In the genomic region with DNA sequence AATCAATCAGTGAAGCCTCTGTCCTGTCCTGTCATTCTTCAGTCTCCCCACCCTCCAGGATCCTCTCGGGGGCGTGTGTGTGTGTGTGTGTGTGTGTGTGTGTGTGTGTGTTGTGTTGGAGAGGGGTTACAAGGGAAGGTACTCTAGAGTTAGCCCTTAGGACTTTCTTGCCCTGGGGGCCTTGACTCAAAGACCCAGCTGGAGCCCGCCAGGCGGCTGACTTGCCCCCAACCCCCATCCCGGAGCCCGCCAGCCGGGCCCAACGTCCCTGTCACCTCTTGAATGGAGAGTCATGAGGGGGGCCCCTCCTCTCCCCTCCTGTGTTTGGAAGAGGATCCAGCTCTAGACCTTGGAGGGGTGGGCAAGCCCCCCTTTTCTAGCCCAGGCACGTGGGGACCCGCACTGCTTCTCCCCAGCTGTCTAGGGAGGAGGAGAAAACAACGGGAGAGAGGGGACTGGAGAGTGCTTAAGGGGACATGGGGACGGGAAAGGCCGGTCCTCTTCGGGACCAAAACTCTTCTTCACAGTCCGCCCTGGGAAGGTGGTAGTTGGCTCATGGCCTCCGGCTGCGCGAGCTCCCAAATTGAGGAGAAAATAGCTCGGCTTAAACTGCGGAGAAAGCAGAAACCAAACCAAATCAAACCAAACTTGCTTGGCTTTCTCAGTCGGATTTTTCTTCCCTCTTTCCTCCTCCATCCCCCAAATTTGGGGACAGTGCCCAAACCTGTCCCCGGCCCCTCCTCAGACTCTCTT, we compare ENCODE assay signal across 8 mouse cellular contexts. TPM values are rescaled to one million over a fixed set of nuclear protein-coding genes. Genes with fewer than 3 reads are reported as not detected.
DNase-seq lines count a peak whose midpoint lies in the region; ATAC-seq and TF ChIP-seq lines count a peak whose summit lies in the region.

No protein-coding gene starts in this region.

- ATAC-seq in kidney, embryonic 16.5 days (ENCODE audit: low FRiP score, low TSS enrichment) = peak; percentile 11; the same call in 1 of the 2 replicates
- peak; percentile 29; the same call in 1 of the 2 replicates for ATAC-seq in intestine, postnatal 0 days
- no peak for ATAC-seq in neural tube, embryonic 12.5 days (ENCODE audit: low FRiP score, low read depth)
- ATAC-seq in frontal cortex, adult (ENCODE audit: low TSS enrichment) = no peak
- no peak for ATAC-seq in erythroid progenitor cell, adult 5-6 weeks (replicated peaks; ENCODE audit: low FRiP score, poor library complexity, severe bottlenecking)

- TF ChIP-seq CTCF in intestine, postnatal 0 days (IDR thresholded peaks at IDR 0.05; ENCODE audit: low read depth) = no peak

- peaks cover 95% of the 10 kb centered on the region for H3K27me3 ChIP-seq in kidney, embryonic 16.5 days (ENCODE audit: insufficient read depth, low read length)
- H3K27me3 ChIP-seq in intestine, postnatal 0 days (replicated peaks; ENCODE audit: control insufficient read depth, insufficient read depth, low read length) = peaks cover 14% of the 10 kb centered on the region
- H3K27me3 ChIP-seq in neural tube, embryonic 12.5 days (replicated peaks) = peaks cover 94% of the 10 kb centered on the region

- H3K4me2 ChIP-seq in kidney, embryonic 16.5 days (replicated peaks; ENCODE audit: low read depth, low read length) = peak overlapping the region; percentile 52
- H3K4me2 ChIP-seq in intestine, postnatal 0 days (replicated peaks; ENCODE audit: low read depth) = peak overlapping the region; percentile 63
- H3K4me2 ChIP-seq in neural tube, embryonic 12.5 days (replicated peaks) = peak overlapping the region; percentile 40

- H3K9ac ChIP-seq in kidney, embryonic 16.5 days (replicated peaks; ENCODE audit: low read length) = peak overlapping the region; percentile 44
- peak overlapping the region; percentile 18; the same call in 1 of the 2 replicates for H3K9ac ChIP-seq in intestine, postnatal 0 days (ENCODE audit: low read depth, low read length)
- no peak overlapping the region for H3K9ac ChIP-seq in neural tube, embryonic 12.5 days

- no peaks in the 10 kb centered on the region for H3K9me3 ChIP-seq in kidney, embryonic 16.5 days (ENCODE audit: low read length)
- no peaks in the 10 kb centered on the region for H3K9me3 ChIP-seq in intestine, postnatal 0 days (ENCODE audit: control insufficient read depth)
- no peaks in the 10 kb centered on the region for H3K9me3 ChIP-seq in neural tube, embryonic 12.5 days

- 3% methylated on average over 22 of the region's 22 CpGs for WGBS in kidney, embryonic 16.5 days
- WGBS in intestine, postnatal 0 days = 16% methylated on average over 20 of the region's 22 CpGs
- WGBS in neural tube, embryonic 12.5 days = 1% methylated on average over 22 of the region's 22 CpGs

- no peak for DNase-seq in kidney, adult 11 months
- peak; percentile 78 to 85 for DNase-seq in adrenal gland, postnatal 36 days
- no peak for DNase-seq in T-cell, adult 2 months (ENCODE audit: low spot score)

- peak overlapping the region; percentile 83 for H3K27ac ChIP-seq in kidney, embryonic 16.5 days (ENCODE audit: low read length)
- no peak overlapping the region for H3K27ac ChIP-seq in intestine, postnatal 0 days (ENCODE audit: low read depth, low read length)
- no peak overlapping the region for H3K27ac ChIP-seq in neural tube, embryonic 12.5 days

- H3K4me1 ChIP-seq in kidney, embryonic 16.5 days (ENCODE audit: insufficient read depth, low read length) = peaks cover 31% of the 10 kb centered on the region
- H3K4me1 ChIP-seq in intestine, postnatal 0 days (replicated peaks; ENCODE audit: control insufficient read depth, insufficient read depth, low read length) = peaks cover 3% of the 10 kb centered on the region; the same call in 1 of the 2 replicates
- peaks cover 7% of the 10 kb centered on the region for H3K4me1 ChIP-seq in neural tube, embryonic 12.5 days

- 0 out of 2 replicates have a peak, but pooled peaks cover under 1% of the 10 kb centered on the region for H3K36me3 ChIP-seq in kidney, embryonic 16.5 days (ENCODE audit: insufficient read depth, low read length)
- H3K36me3 ChIP-seq in intestine, postnatal 0 days (ENCODE audit: control insufficient read depth, insufficient read depth) = peaks cover 25% of the 10 kb centered on the region
- H3K36me3 ChIP-seq in neural tube, embryonic 12.5 days = no peaks in the 10 kb centered on the region

- H3K4me3 ChIP-seq in kidney, embryonic 16.5 days (ENCODE audit: low read length) = peak overlapping the region; percentile 34
- peak overlapping the region; percentile 37 for H3K4me3 ChIP-seq in intestine, postnatal 0 days (ENCODE audit: low read depth, low read length)
- H3K4me3 ChIP-seq in neural tube, embryonic 12.5 days = no peak overlapping the region

RNA-seq across cellular contexts. Expression of gene Tbx3, which starts 15.2 kb away (rescaled TPM):
- polyA plus RNA-seq in kidney, embryonic 16.5 days (2015; fragmentation: Nextera tagmentation; extraction: Ambion mirVana) = 52.6 and 60.5 TPM in 2 replicates
- total RNA-seq in adrenal gland, postnatal 36 days (2021) = 100 to 1,000 TPM; 268 to 342 TPM
- polyA plus RNA-seq in intestine, postnatal 0 days (2015; fragmentation: Nextera tagmentation; extraction: Ambion mirVana) = 30.6 and 42.6 TPM in 2 replicates
- polyA plus RNA-seq in neural tube, embryonic 12.5 days (2016; fragmentation: Nextera tagmentation; extraction: Ambion mirVana) = 8.6 and 11.0 TPM in 2 replicates
- total RNA-seq in erythroid progenitor cell, adult 5-6 weeks (2015; ENCODE audit: low replicate concordance) = not detected in 2 replicates
- not detected in 2 replicates for total RNA-seq in erythroid progenitor cell, adult 5-6 weeks (2017; ENCODE audit: low replicate concordance)

Comparison
In these comparisons a context has a peak if more than half of its experiments do, and no peak if none do; other contexts are left out.
1. ATAC-seq: peak in kidney, embryonic 16.5 days (single experiment) and intestine, postnatal 0 days (single experiment); none in neural tube, embryonic 12.5 days (single experiment), frontal cortex, adult (single experiment) and erythroid progenitor cell, adult 5-6 weeks (single experiment).
2. DNase-seq: peak in adrenal gland, postnatal 36 days (2 of 2); none in kidney, adult 11 months (single experiment) and T-cell, adult 2 months (single experiment).
3. Peak in every context shown above with its lines, with median percentiles within 50 percentile points of each other: H3K4me2 ChIP-seq.